Mouse (Mus musculus): ENCODE data around the gene Tas2r134. TPM values are rescaled to one million over a fixed set of nuclear protein-coding genes. Genes with fewer than 3 reads are reported as not detected.

The Tas2r134 gene
- polyA plus RNA-seq, 1 experiment = not detected

DNA sequence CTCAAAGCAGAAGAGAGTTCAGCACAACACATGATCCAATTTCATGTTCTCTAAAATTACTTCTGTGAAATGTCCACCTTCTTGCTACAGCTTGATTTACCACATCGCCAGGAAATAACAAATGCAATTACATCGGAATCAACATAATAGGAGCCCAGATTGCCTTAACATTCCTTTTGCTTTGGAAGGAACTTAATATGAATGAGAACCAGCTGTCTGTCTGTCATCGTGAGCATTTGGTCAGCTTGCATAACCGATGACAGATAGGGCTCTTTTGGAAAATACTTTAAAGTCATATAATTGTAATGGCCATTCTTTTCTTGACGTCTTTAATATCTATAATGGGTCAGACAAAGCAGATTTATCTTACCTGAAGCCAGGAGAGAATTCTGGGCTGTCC, 31.0 kb downstream of the Tas2r134 start:
- Histone ChIP-seq H3K36me3 (ENCODE audit: control insufficient read depth, insufficient read depth, low read length, poor library complexity, severe bottlenecking) (no peaks in the 10 kb centered on the region), H3K9me3 (replicated peaks; ENCODE audit: control insufficient read depth, insufficient read depth, low read length, poor library complexity, severe bottlenecking) (no peaks in the 10 kb centered on the region), H3K27ac (ENCODE audit: insufficient read depth, low read length) (no peak overlapping the region), H3K27me3 (ENCODE audit: control insufficient read depth, insufficient read depth, low read length, poor library complexity, severe bottlenecking) (no peaks in the 10 kb centered on the region), H3K9ac (ENCODE audit: low read depth, poor library complexity, severe bottlenecking) (no peak overlapping the region), H3K4me1 (ENCODE audit: control insufficient read depth, insufficient read depth, low read length) (no peaks in the 10 kb centered on the region), H3K4me3 (ENCODE audit: low read depth, low read length) (no peak overlapping the region)
- TF ChIP-seq CTCF (IDR thresholded peaks at IDR 0.05; ENCODE audit: low read depth, low read length) = no peak
- TF ChIP-seq EP300 (IDR thresholded peaks at IDR 0.05; ENCODE audit: insufficient read depth, low read depth, low read length) = no peak
- no peak for TF ChIP-seq POLR2A (IDR thresholded peaks at IDR 0.05; ENCODE audit: insufficient read depth, low read length)

DNA sequence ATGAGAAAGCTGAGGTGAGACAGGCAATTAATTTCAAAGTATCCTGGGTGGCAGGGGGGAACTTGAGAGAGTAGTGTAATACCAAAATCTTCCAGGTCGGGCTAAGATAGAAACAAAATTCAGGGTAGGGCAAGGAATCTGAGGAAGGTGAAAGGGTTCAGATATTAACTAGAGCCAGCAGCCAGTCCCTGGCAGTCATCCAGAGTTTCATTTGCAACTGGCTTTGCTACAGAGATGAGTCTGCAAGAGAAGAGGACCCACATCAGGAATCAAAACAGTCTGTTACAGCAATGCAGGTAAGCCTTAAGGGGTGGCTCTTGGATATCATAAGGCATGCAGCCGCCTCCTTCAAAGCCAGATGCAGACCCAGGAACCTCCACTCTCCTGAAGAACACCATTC, 47.0 kb downstream of the Tas2r134 start:
- H3K4me1 ChIP-seq (ENCODE audit: control insufficient read depth, insufficient read depth, low read length) = no peaks in the 10 kb centered on the region
- TF ChIP-seq EP300 (IDR thresholded peaks at IDR 0.05; ENCODE audit: insufficient read depth, low read depth, low read length) = no peak
- no peak for TF ChIP-seq CTCF (IDR thresholded peaks at IDR 0.05; ENCODE audit: low read depth, low read length)
- no peak for TF ChIP-seq POLR2A (IDR thresholded peaks at IDR 0.05; ENCODE audit: insufficient read depth, low read length)

More for the DNA sequence above, 47.0 kb downstream of the Tas2r134 start:
- H3K27me3 ChIP-seq (ENCODE audit: control insufficient read depth, insufficient read depth, low read length, poor library complexity, severe bottlenecking) = no peaks in the 10 kb centered on the region
- H3K4me3 ChIP-seq (ENCODE audit: low read depth, low read length) = no peak overlapping the region
- no peaks in the 10 kb centered on the region for H3K9me3 ChIP-seq (replicated peaks; ENCODE audit: control insufficient read depth, insufficient read depth, low read length, poor library complexity, severe bottlenecking)
- no peak overlapping the region for H3K27ac ChIP-seq (ENCODE audit: insufficient read depth, low read length)
- no peaks in the 10 kb centered on the region for H3K36me3 ChIP-seq (ENCODE audit: control insufficient read depth, insufficient read depth, low read length, poor library complexity, severe bottlenecking)
- no peak overlapping the region for H3K9ac ChIP-seq (ENCODE audit: low read depth, poor library complexity, severe bottlenecking)

Data from ES-Bruce4 (cell line).